8 mouse cellular contexts compared by ENCODE assay signal in genomic region chr13:113509403-113510185, GRCm38 (mm10).
DNase-seq lines count a peak whose midpoint lies in the region; ATAC-seq lines count a peak whose summit lies in the region.

No protein-coding gene starts in this region.

- peak; percentile 48; the same call in 1 of the 2 replicates for ATAC-seq in limb, embryonic 13.5 days (ENCODE audit: low FRiP score, low read depth)
- 0 out of 2 replicates have a peak, but pooled peaks have one; percentile 50 for ATAC-seq in neural tube, embryonic 15.5 days (ENCODE audit: low FRiP score)
- ATAC-seq in forebrain, embryonic 15.5 days (replicated peaks) = no peak

- no peaks in the 10 kb centered on the region for H3K36me3 ChIP-seq in limb, embryonic 13.5 days
- no peaks in the 10 kb centered on the region for H3K36me3 ChIP-seq in limb, embryonic 10.5 days
- no peaks in the 10 kb centered on the region for H3K36me3 ChIP-seq in neural tube, embryonic 15.5 days
- H3K36me3 ChIP-seq in forebrain, embryonic 15.5 days = no peaks in the 10 kb centered on the region

- H3K9ac ChIP-seq in limb, embryonic 13.5 days = no peak overlapping the region
- no peak overlapping the region for H3K9ac ChIP-seq in neural tube, embryonic 15.5 days (replicated peaks)
- no peak overlapping the region for H3K9ac ChIP-seq in forebrain, embryonic 15.5 days (replicated peaks)

- no peaks in the 10 kb centered on the region for H3K27me3 ChIP-seq in limb, embryonic 13.5 days
- H3K27me3 ChIP-seq in limb, embryonic 10.5 days (ENCODE audit: low read depth, poor library complexity, severe bottlenecking) = no peaks in the 10 kb centered on the region
- no peaks in the 10 kb centered on the region for H3K27me3 ChIP-seq in neural tube, embryonic 15.5 days (replicated peaks)
- no peaks in the 10 kb centered on the region for H3K27me3 ChIP-seq in forebrain, embryonic 15.5 days

- intact Hi-C loops in left cerebral cortex, postnatal 14 days (cut with DNase I) = no loop called here

- H3K4me3 ChIP-seq in limb, embryonic 13.5 days = no peak overlapping the region
- H3K4me3 ChIP-seq in limb, embryonic 10.5 days = no peak overlapping the region
- no peak overlapping the region for H3K4me3 ChIP-seq in neural tube, embryonic 15.5 days (replicated peaks)
- no peak overlapping the region for H3K4me3 ChIP-seq in forebrain, embryonic 15.5 days

- WGBS in limb, embryonic 13.5 days = 62% methylated on average over 10 of the region's 10 CpGs
- WGBS in limb, embryonic 10.5 days = 64% methylated on average over 10 of the region's 10 CpGs
- 45% methylated on average over 10 of the region's 10 CpGs for whole genome bisulfite sequencing in neural tube, embryonic 15.5 days
- 67% methylated on average over 10 of the region's 10 CpGs for WGBS in forebrain, embryonic 15.5 days

- DNase-seq in limb, embryonic 10.5 days (ENCODE audit: low spot score) = no peak
- peak; percentile 28 for DNase-seq in cerebellum, adult 11 months
- peak; percentile 63 for DNase-seq in gastrocnemius, postnatal 25 days
- peak; percentile 73 for DNase-seq in kidney, adult 18-20 months
- peak; percentile 74 to 78 for DNase-seq in left cerebral cortex, postnatal 14 days (ENCODE audit: low spot score in 2 of 2)

- 0 out of 2 replicates have a peak overlapping the region, but pooled peaks have one; percentile 0 for H3K4me2 ChIP-seq in limb, embryonic 13.5 days (replicated peaks)
- H3K4me2 ChIP-seq in neural tube, embryonic 15.5 days = no peak overlapping the region
- H3K4me2 ChIP-seq in forebrain, embryonic 15.5 days (replicated peaks) = no peak overlapping the region

- H3K27ac ChIP-seq in limb, embryonic 13.5 days = peak overlapping the region; percentile 2; the same call in 1 of the 2 replicates
- no peak overlapping the region for H3K27ac ChIP-seq in limb, embryonic 10.5 days
- 0 out of 2 replicates have a peak overlapping the region, but pooled peaks have one; percentile 13 for H3K27ac ChIP-seq in neural tube, embryonic 15.5 days (replicated peaks)
- no peak overlapping the region for H3K27ac ChIP-seq in forebrain, embryonic 15.5 days (replicated peaks)

- H3K9me3 ChIP-seq in limb, embryonic 13.5 days = peaks cover 4% of the 10 kb centered on the region; the same call in 1 of the 2 replicates
- no peaks in the 10 kb centered on the region for H3K9me3 ChIP-seq in limb, embryonic 10.5 days (replicated peaks)
- H3K9me3 ChIP-seq in neural tube, embryonic 15.5 days (replicated peaks) = no peaks in the 10 kb centered on the region; the same call in 1 of the 2 replicates
- H3K9me3 ChIP-seq in forebrain, embryonic 15.5 days = no peaks in the 10 kb centered on the region

- H3K4me1 ChIP-seq in limb, embryonic 13.5 days = peaks cover 13% of the 10 kb centered on the region
- no peaks in the 10 kb centered on the region; the same call in 1 of the 2 replicates for H3K4me1 ChIP-seq in limb, embryonic 10.5 days
- H3K4me1 ChIP-seq in neural tube, embryonic 15.5 days = peaks cover 7% of the 10 kb centered on the region
- H3K4me1 ChIP-seq in forebrain, embryonic 15.5 days = no peaks in the 10 kb centered on the region; the same call in 1 of the 2 replicates

Comparison
In these comparisons a context has a peak if more than half of its experiments do, and no peak if none do; other contexts are left out.
1. H3K27ac ChIP-seq: peak in limb, embryonic 13.5 days (single experiment) and neural tube, embryonic 15.5 days (single experiment); none in limb, embryonic 10.5 days (single experiment) and forebrain, embryonic 15.5 days (single experiment).